Mouse (Mus musculus) lung, embryonic 14.5 days (tissue): ENCODE data around the gene Evpl. TPM values are rescaled to one million over a fixed set of nuclear protein-coding genes. Genes with fewer than 3 reads are reported as not detected.

Source experiments
- ATAC-seq: fragments of 200-750 bp; cut with Nextera tagmentation; 2 replicates; pipeline ENCODE4 v1.8.0; 2017; ENCODE audit warnings: mild to moderate bottlenecking, moderate TSS enrichment, moderate library complexity; ENCODE audit not compliant: insufficient read depth
- DNase-seq: peaks from one replicate; pipeline ENCODE4 v3.0.0-alpha.2; 2015
- H3K27ac ChIP-seq: fragments of 300-500 bp; sonication (generic); 2 replicates; pipeline ENCODE4 v1.5.1; 2014; ENCODE audit warnings: low read depth, mild to moderate bottlenecking, moderate library complexity
- H3K27me3 ChIP-seq: fragments of 300-500 bp; sonication (generic); 2 replicates; pipeline ENCODE4 v1.6.1; 2014; ENCODE audit warnings: low read length, control low read depth; ENCODE audit not compliant: insufficient read depth
- H3K36me3 ChIP-seq: fragments of 300-500 bp; sonication (generic); 2 replicates; pipeline ENCODE4 v1.6.1; 2014; ENCODE audit warnings: control low read depth; ENCODE audit not compliant: insufficient read depth
- H3K4me1 ChIP-seq: fragments of 300-500 bp; sonication (generic); 2 replicates; pipeline ENCODE4 v1.6.1; 2014; ENCODE audit warnings: antibody characterized with exemption, control low read depth; ENCODE audit not compliant: insufficient read depth
- H3K4me2 ChIP-seq: fragments of 300-500 bp; sonication (generic); 2 replicates; pipeline ENCODE4 v1.6.1; 2014; ENCODE audit warnings: mild to moderate bottlenecking
- H3K4me3 ChIP-seq: fragments of 300-500 bp; sonication (generic); 2 replicates; pipeline ENCODE4 v1.5.1; 2014; ENCODE audit warnings: low read depth, low read length
- H3K9ac ChIP-seq: fragments of 300-500 bp; sonication (generic); 2 replicates; pipeline ENCODE4 v1.6.1; 2014
- H3K9me3 ChIP-seq: fragments of 300-500 bp; sonication (generic); 2 replicates; pipeline ENCODE4 v1.6.1; 2016; ENCODE audit warnings: low read depth, low read length, control low read depth
- CTCF ChIP-seq: IDR thresholded peaks from 2 replicates; pipeline ENCODE4 v1.5.1; 2016; ENCODE audit warnings: antibody characterized with exemption, low read depth
- WGBS: fragments of 180-500 bp; shearing (Covaris S2); extraction: QIAGEN DNeasy Blood & Tissue Kit; methylation state at CpG from one replicate; pipeline ENCODE4 v1.1.7; 2014; 5-methylcytosine and 5-hydroxymethylcytosine counted together
- polyA plus RNA-seq: library from polyadenylated mRNA; unstranded; fragments of >200 nt; fragmentation: Nextera tagmentation; extraction: Ambion mirVana; gene quantifications from 2 replicates; pipeline ENCODE4 v1.2.1, GENCODE M21; 2014

Gene Evpl
- polyA plus RNA-seq, 1 experiment from 2014 or later = 4.4 TPM

DNA sequence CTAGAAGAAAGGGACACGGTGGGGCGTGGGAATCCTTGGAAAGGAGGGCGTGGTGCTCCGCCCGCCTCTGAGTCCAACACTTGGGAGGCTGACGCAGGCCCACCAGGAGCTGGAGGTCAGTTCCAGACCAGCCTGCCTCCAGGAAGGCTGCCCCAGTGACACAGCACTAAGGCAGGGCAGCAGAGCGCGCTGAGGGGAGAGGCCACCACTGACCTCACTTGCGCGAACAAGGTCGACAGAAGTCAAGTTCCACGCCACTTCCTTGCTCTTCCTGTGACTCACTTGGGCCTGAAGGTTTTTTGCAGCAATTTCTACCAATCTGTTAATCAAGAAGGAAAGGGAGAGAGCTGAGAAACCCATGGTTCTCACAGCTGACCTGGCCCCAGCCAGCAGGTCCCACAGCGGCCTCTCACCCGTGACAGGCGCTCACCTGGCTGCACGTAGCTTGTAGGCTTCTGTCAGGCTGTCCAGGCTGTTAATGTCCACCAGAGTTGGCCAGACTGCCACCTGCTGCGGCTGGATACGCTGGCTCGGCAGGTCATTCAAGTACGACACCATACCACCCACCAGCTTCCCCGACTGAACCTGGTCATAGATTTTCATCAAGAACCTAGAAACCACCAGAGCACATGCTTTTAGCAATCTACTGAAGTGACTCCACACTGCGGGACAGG lies 63.0 kb downstream of the Evpl start:
- Histone ChIP-seq H3K4me3 (no peak overlapping the region), H3K36me3 (peaks cover 81% of the 10 kb centered on the region), H3K4me2 (no peak overlapping the region), H3K27ac (no peak overlapping the region), H3K4me1 (no peaks in the 10 kb centered on the region), H3K27me3 (no peaks in the 10 kb centered on the region), H3K9ac (no peak overlapping the region), H3K9me3 (no peaks in the 10 kb centered on the region)
- ATAC-seq (no peak), DNase-seq (no peak)
- WGBS = 88% methylated on average over 22 of the region's 22 CpGs
- no peak for TF ChIP-seq CTCF

- peaks cover 55% of the 10 kb centered on the region for H3K36me3 ChIP-seq
Measured at GRCm38 (mm10) chr11:116171959-116172358, 65.9 kb downstream of the Evpl start.

More at GRCm38 (mm10) chr11:116171959-116172358, 65.9 kb downstream of the Evpl start:
- no peaks in the 10 kb centered on the region for H3K4me1 ChIP-seq
- no peaks in the 10 kb centered on the region for H3K9me3 ChIP-seq
- no peak overlapping the region for H3K4me2 ChIP-seq
- H3K27me3 ChIP-seq = no peaks in the 10 kb centered on the region
- no peak overlapping the region for H3K27ac ChIP-seq
- 82% methylated on average over 2 of the region's 2 CpGs for WGBS
- DNase-seq = no peak
- ATAC-seq = no peak
- no peak for TF ChIP-seq CTCF
- H3K4me3 ChIP-seq = no peak overlapping the region
- no peak overlapping the region for H3K9ac ChIP-seq

Other genes with a start within 250 kb of the Evpl start
- 191 and 208 TPM in 2 replicates for gene Galk1, start 225.4 kb downstream of the Evpl start, polyA plus RNA-seq
- 1,851 and 1,959 TPM in 2 replicates for gene H3f3b, start 210.1 kb downstream of the Evpl start, polyA plus RNA-seq
- 39.5 and 44.4 TPM in 2 replicates for gene Unk, start 207.8 kb downstream of the Evpl start, polyA plus RNA-seq
- gene Unc13d, start 160.1 kb downstream of the Evpl start, polyA plus RNA-seq = 2.5 and 3.3 TPM in 2 replicates
- 66.5 and 69.8 TPM in 2 replicates for gene Wbp2, start 151.1 kb downstream of the Evpl start, polyA plus RNA-seq
- gene Trim47, start 110.9 kb downstream of the Evpl start, polyA plus RNA-seq = 12.7 and 13.2 TPM in 2 replicates
- gene Trim65, start 106.9 kb downstream of the Evpl start, polyA plus RNA-seq = 3.7 and 3.9 TPM in 2 replicates
- gene Mrpl38, start 99.2 kb downstream of the Evpl start, polyA plus RNA-seq = 89.3 and 91.9 TPM in 2 replicates
- 30.9 and 35.2 TPM in 2 replicates for gene Fbf1, start 69.9 kb downstream of the Evpl start, polyA plus RNA-seq
- gene Ten1, start 39.2 kb downstream of the Evpl start, polyA plus RNA-seq = 64.1 and 66.7 TPM in 2 replicates
- gene Acox1, start 39.0 kb downstream of the Evpl start, polyA plus RNA-seq = 21.4 and 22.1 TPM in 2 replicates
- gene Srp68, start 36.1 kb upstream of the Evpl start, polyA plus RNA-seq = 85.7 and 89.8 TPM in 2 replicates
- 0.11 TPM in 1 of 2 replicates, not detected in the other for gene Galr2, start 42.9 kb upstream of the Evpl start, polyA plus RNA-seq
- 63.7 and 68.4 TPM in 2 replicates for gene Exoc7, start 69.2 kb upstream of the Evpl start, polyA plus RNA-seq
- gene Foxj1, start 97.3 kb upstream of the Evpl start, polyA plus RNA-seq = 1.3 and 2.1 TPM in 2 replicates
- 13.9 and 16.8 TPM in 2 replicates for gene Rnf157, start 175.0 kb upstream of the Evpl start, polyA plus RNA-seq
- 64.9 and 66.7 TPM in 2 replicates for gene Ubald2, start 196.0 kb upstream of the Evpl start, polyA plus RNA-seq
- 0.45 TPM in 1 of 2 replicates, not detected in the other for gene Qrich2, start 228.2 kb upstream of the Evpl start, polyA plus RNA-seq